In the genomic region with DNA sequence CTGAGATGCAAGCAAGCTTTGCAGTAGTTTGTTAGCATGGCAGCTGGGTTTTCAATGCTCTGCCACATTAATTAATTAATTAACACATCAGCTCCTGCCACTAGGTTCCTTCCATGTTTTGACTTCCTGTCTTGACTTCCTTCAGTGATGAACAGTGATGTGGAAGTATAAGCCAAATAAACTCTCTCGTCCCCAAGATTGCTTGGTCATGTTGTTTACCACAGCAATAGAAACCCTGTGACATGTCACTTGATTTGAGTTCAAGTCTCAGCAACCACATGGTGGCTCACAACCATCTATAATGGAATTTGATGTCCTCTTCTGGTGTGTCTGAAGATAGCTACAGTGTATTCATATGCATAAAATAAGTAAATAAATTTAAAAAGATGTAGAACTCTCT, we compare ENCODE assay signal across 1 mouse cellular context.
TF ChIP-seq lines count a peak whose summit lies in the region.

No protein-coding gene starts in this region.

TF ChIP-seq in CH12.LX, 34 proteins besides CTCF, POLR2A, EP300 and RAD21 (continued from another document):
- TF ChIP-seq SMC3 (IDR thresholded peaks at IDR 0.05; ENCODE audit: low read depth, low read length) (no peak), ZNF384 (IDR thresholded peaks at IDR 0.05; ENCODE audit: low read depth, low read length) (no peak), IRF4 (IDR thresholded peaks at IDR 0.05; ENCODE audit: low read depth, low read length) (no peak), UBTF (IDR thresholded peaks at IDR 0.05; ENCODE audit: low read depth, low read length) (no peak), SIN3A (IDR thresholded peaks at IDR 0.05; ENCODE audit: low read length) (no peak), TBP (conservative IDR thresholded peaks at IDR 0.05; ENCODE audit: low read depth, low read length) (no peak), CHD2 (IDR thresholded peaks at IDR 0.05; ENCODE audit: low read length) (no peak), PAX5 (IDR thresholded peaks at IDR 0.05; ENCODE audit: low read length) (no peak), MAFK (IDR thresholded peaks at IDR 0.05; ENCODE audit: insufficient replicate concordance, low read length) (no peak), E2F4 (IDR thresholded peaks at IDR 0.05; ENCODE audit: insufficient replicate concordance, low read depth, low read length) (no peak), ZMIZ1 (IDR thresholded peaks at IDR 0.05; ENCODE audit: low read depth, low read length) (no peak), TCF12 (IDR thresholded peaks at IDR 0.05; ENCODE audit: low read depth, low read length) (no peak), CHD1 (IDR thresholded peaks at IDR 0.05; ENCODE audit: low read depth, low read length) (no peak), HCFC1 (IDR thresholded peaks at IDR 0.05; ENCODE audit: low read depth, low read length) (no peak), KAT2A (IDR thresholded peaks at IDR 0.05; ENCODE audit: insufficient replicate concordance, low read length) (no peak), MAX (IDR thresholded peaks at IDR 0.05; ENCODE audit: low read length) (no peak)
